Mouse (Mus musculus): ENCODE data around the gene Pde10a. TPM values are rescaled to one million over a fixed set of nuclear protein-coding genes. Genes with fewer than 3 reads are reported as not detected.

Gene Pde10a
- polyA plus RNA-seq, 1 experiment from 2014 or later: 1.4 TPM

GRCm38 (mm10) chr17:8573542-8574260 is 48.5 kb downstream of the Pde10a start:
- Histone ChIP-seq H3K4me2 (replicated peaks; ENCODE audit: low read depth, low read length) (no peak overlapping the region), H3K9ac (replicated peaks; ENCODE audit: low read depth, low read length) (no peak overlapping the region), H3K36me3 (ENCODE audit: control insufficient read depth, insufficient read depth, low read length) (no peaks in the 10 kb centered on the region), H3K9me3 (ENCODE audit: control insufficient read depth, low read depth, low read length) (no peaks in the 10 kb centered on the region), H3K27me3 (ENCODE audit: control insufficient read depth, insufficient read depth, low read length) (no peaks in the 10 kb centered on the region), H3K27ac (ENCODE audit: low read length) (no peak overlapping the region), H3K4me1 (ENCODE audit: control insufficient read depth, insufficient read depth, low read length) (no peaks in the 10 kb centered on the region), H3K4me3 (ENCODE audit: low read depth, low read length) (no peak overlapping the region)
- WGBS: 76% methylated on average over 8 of the region's 8 CpGs
- no peak for ATAC-seq (ENCODE audit: insufficient number of reproducible peaks, insufficient read depth, low FRiP score, low read depth)

GRCm38 (mm10) chr17:8580360-8580759 is 55.2 kb downstream of the Pde10a start:
- H3K4me1 ChIP-seq (ENCODE audit: control insufficient read depth, insufficient read depth, low read length): no peaks in the 10 kb centered on the region
- no peak for ATAC-seq (ENCODE audit: insufficient number of reproducible peaks, insufficient read depth, low FRiP score, low read depth)
- no peak overlapping the region for H3K9ac ChIP-seq (replicated peaks; ENCODE audit: low read depth, low read length)
- no peaks in the 10 kb centered on the region for H3K27me3 ChIP-seq (ENCODE audit: control insufficient read depth, insufficient read depth, low read length)
- H3K4me3 ChIP-seq (ENCODE audit: low read depth, low read length): no peak overlapping the region
- no peak overlapping the region for H3K27ac ChIP-seq (ENCODE audit: low read length)
- no peaks in the 10 kb centered on the region for H3K36me3 ChIP-seq (ENCODE audit: control insufficient read depth, insufficient read depth, low read length)
- H3K9me3 ChIP-seq (ENCODE audit: control insufficient read depth, low read depth, low read length): no peaks in the 10 kb centered on the region
- H3K4me2 ChIP-seq (replicated peaks; ENCODE audit: low read depth, low read length): no peak overlapping the region
- 60% methylated on average over 3 of the region's 3 CpGs for WGBS

- WGBS: 79% methylated on average over 8 of the region's 8 CpGs
- Histone ChIP-seq H3K4me1 (ENCODE audit: control insufficient read depth, insufficient read depth, low read length) (no peaks in the 10 kb centered on the region), H3K9me3 (ENCODE audit: control insufficient read depth, low read depth, low read length) (no peaks in the 10 kb centered on the region), H3K9ac (replicated peaks; ENCODE audit: low read depth, low read length) (no peak overlapping the region), H3K36me3 (ENCODE audit: control insufficient read depth, insufficient read depth, low read length) (no peaks in the 10 kb centered on the region), H3K27ac (ENCODE audit: low read length) (no peak overlapping the region), H3K4me3 (ENCODE audit: low read depth, low read length) (no peak overlapping the region), H3K27me3 (ENCODE audit: control insufficient read depth, insufficient read depth, low read length) (no peaks in the 10 kb centered on the region), H3K4me2 (replicated peaks; ENCODE audit: low read depth, low read length) (no peak overlapping the region)
- no peak for ATAC-seq (ENCODE audit: insufficient number of reproducible peaks, insufficient read depth, low FRiP score, low read depth)
Observed at GRCm38 (mm10) chr17:8581579-8581978, 56.4 kb downstream of the Pde10a start.

- no peaks in the 10 kb centered on the region for H3K36me3 ChIP-seq (ENCODE audit: control insufficient read depth, insufficient read depth, low read length)
- H3K27ac ChIP-seq (ENCODE audit: low read length): no peak overlapping the region
- no peak overlapping the region for H3K9ac ChIP-seq (replicated peaks; ENCODE audit: low read depth, low read length)
- 12% methylated on average over 22 of the region's 22 CpGs for WGBS
- H3K4me2 ChIP-seq (replicated peaks; ENCODE audit: low read depth, low read length): peak overlapping the region; percentile 36
- ATAC-seq (ENCODE audit: insufficient number of reproducible peaks, insufficient read depth, low FRiP score, low read depth): peak; percentile 58; the same call in 1 of the 2 replicates
- no peaks in the 10 kb centered on the region for H3K4me1 ChIP-seq (ENCODE audit: control insufficient read depth, insufficient read depth, low read length)
- H3K9me3 ChIP-seq (ENCODE audit: control insufficient read depth, low read depth, low read length): no peaks in the 10 kb centered on the region
- no peak overlapping the region for H3K4me3 ChIP-seq (ENCODE audit: low read depth, low read length)
- H3K27me3 ChIP-seq (ENCODE audit: control insufficient read depth, insufficient read depth, low read length): no peaks in the 10 kb centered on the region
Observed at GRCm38 (mm10) chr17:8592427-8593277, 67.5 kb downstream of the Pde10a start.

- no peaks in the 10 kb centered on the region for H3K9me3 ChIP-seq (ENCODE audit: control insufficient read depth, low read depth, low read length)
- ATAC-seq (ENCODE audit: insufficient number of reproducible peaks, insufficient read depth, low FRiP score, low read depth): peak; percentile 63; the same call in 1 of the 2 replicates
- 9% methylated on average over 7 of the region's 7 CpGs for WGBS
- no peak overlapping the region for H3K4me3 ChIP-seq (ENCODE audit: low read depth, low read length)
- no peaks in the 10 kb centered on the region for H3K4me1 ChIP-seq (ENCODE audit: control insufficient read depth, insufficient read depth, low read length)
- H3K36me3 ChIP-seq (ENCODE audit: control insufficient read depth, insufficient read depth, low read length): no peaks in the 10 kb centered on the region
- H3K9ac ChIP-seq (replicated peaks; ENCODE audit: low read depth, low read length): no peak overlapping the region
- no peak overlapping the region for H3K27ac ChIP-seq (ENCODE audit: low read length)
- no peaks in the 10 kb centered on the region for H3K27me3 ChIP-seq (ENCODE audit: control insufficient read depth, insufficient read depth, low read length)
- H3K4me2 ChIP-seq (replicated peaks; ENCODE audit: low read depth, low read length): no peak overlapping the region
Observed at GRCm38 (mm10) chr17:8597790-8598189, 72.6 kb downstream of the Pde10a start.

- no peak overlapping the region for H3K9ac ChIP-seq (replicated peaks; ENCODE audit: low read depth, low read length)
- no peak overlapping the region for H3K4me2 ChIP-seq (replicated peaks; ENCODE audit: low read depth, low read length)
- ATAC-seq (ENCODE audit: insufficient number of reproducible peaks, insufficient read depth, low FRiP score, low read depth): no peak
- H3K27me3 ChIP-seq (ENCODE audit: control insufficient read depth, insufficient read depth, low read length): no peaks in the 10 kb centered on the region
- H3K27ac ChIP-seq (ENCODE audit: low read length): no peak overlapping the region
- no peak overlapping the region for H3K4me3 ChIP-seq (ENCODE audit: low read depth, low read length)
- WGBS: 93% methylated on average over 3 of the region's 3 CpGs
- no peaks in the 10 kb centered on the region for H3K36me3 ChIP-seq (ENCODE audit: control insufficient read depth, insufficient read depth, low read length)
- no peaks in the 10 kb centered on the region for H3K4me1 ChIP-seq (ENCODE audit: control insufficient read depth, insufficient read depth, low read length)
- H3K9me3 ChIP-seq (ENCODE audit: control insufficient read depth, low read depth, low read length): no peaks in the 10 kb centered on the region
Observed at GRCm38 (mm10) chr17:8602976-8603375, 77.8 kb downstream of the Pde10a start.

GRCm38 (mm10) chr17:8605921-8606320 is 80.7 kb downstream of the Pde10a start:
- no peak overlapping the region for H3K9ac ChIP-seq (replicated peaks; ENCODE audit: low read depth, low read length)
- no peaks in the 10 kb centered on the region for H3K36me3 ChIP-seq (ENCODE audit: control insufficient read depth, insufficient read depth, low read length)
- H3K27me3 ChIP-seq (ENCODE audit: control insufficient read depth, insufficient read depth, low read length): no peaks in the 10 kb centered on the region
- H3K4me2 ChIP-seq (replicated peaks; ENCODE audit: low read depth, low read length): no peak overlapping the region
- no peak overlapping the region for H3K4me3 ChIP-seq (ENCODE audit: low read depth, low read length)
- no peak for ATAC-seq (ENCODE audit: insufficient number of reproducible peaks, insufficient read depth, low FRiP score, low read depth)
- H3K4me1 ChIP-seq (ENCODE audit: control insufficient read depth, insufficient read depth, low read length): no peaks in the 10 kb centered on the region
- H3K27ac ChIP-seq (ENCODE audit: low read length): no peak overlapping the region
- WGBS: 84% methylated on average over 5 of the region's 5 CpGs
- H3K9me3 ChIP-seq (ENCODE audit: control insufficient read depth, low read depth, low read length): no peaks in the 10 kb centered on the region

- Histone ChIP-seq H3K9ac (replicated peaks; ENCODE audit: low read depth, low read length) (no peak overlapping the region), H3K4me1 (ENCODE audit: control insufficient read depth, insufficient read depth, low read length) (no peaks in the 10 kb centered on the region), H3K9me3 (ENCODE audit: control insufficient read depth, low read depth, low read length) (no peaks in the 10 kb centered on the region), H3K4me2 (replicated peaks; ENCODE audit: low read depth, low read length) (no peak overlapping the region), H3K36me3 (ENCODE audit: control insufficient read depth, insufficient read depth, low read length) (no peaks in the 10 kb centered on the region), H3K27me3 (ENCODE audit: control insufficient read depth, insufficient read depth, low read length) (no peaks in the 10 kb centered on the region), H3K27ac (ENCODE audit: low read length) (no peak overlapping the region), H3K4me3 (ENCODE audit: low read depth, low read length) (no peak overlapping the region)
- WGBS: 61% methylated on average over 3 of the region's 3 CpGs
- ATAC-seq (ENCODE audit: insufficient number of reproducible peaks, insufficient read depth, low FRiP score, low read depth): no peak
Observed at GRCm38 (mm10) chr17:8606695-8607094, 81.5 kb downstream of the Pde10a start.

Measured in stomach, embryonic 14.5 days (tissue).